Mouse (Mus musculus) spleen, adult 2 months (tissue): ENCODE results near the gene H2afj.
A peak's percentile ranks its signal among the peaks of the same experiment; 100 is the strongest.

Experiments
- CTCF ChIP-seq: fragments of 200-500 bp; IDR thresholded peaks from 2 replicates; pipeline ENCODE4 v1.5.1; 2011; ENCODE audit warnings: mild to moderate bottlenecking, inconsistent platforms; ENCODE audit not compliant: insufficient read depth, insufficient read length, insufficient replicate concordance; ENCODE audit errors: extremely low read depth
- POLR2A ChIP-seq: fragments of 200-500 bp; IDR thresholded peaks from 2 replicates; pipeline ENCODE4 v1.6.1; 2011; ENCODE audit warnings: low read depth, low read length, inconsistent platforms

DNA sequence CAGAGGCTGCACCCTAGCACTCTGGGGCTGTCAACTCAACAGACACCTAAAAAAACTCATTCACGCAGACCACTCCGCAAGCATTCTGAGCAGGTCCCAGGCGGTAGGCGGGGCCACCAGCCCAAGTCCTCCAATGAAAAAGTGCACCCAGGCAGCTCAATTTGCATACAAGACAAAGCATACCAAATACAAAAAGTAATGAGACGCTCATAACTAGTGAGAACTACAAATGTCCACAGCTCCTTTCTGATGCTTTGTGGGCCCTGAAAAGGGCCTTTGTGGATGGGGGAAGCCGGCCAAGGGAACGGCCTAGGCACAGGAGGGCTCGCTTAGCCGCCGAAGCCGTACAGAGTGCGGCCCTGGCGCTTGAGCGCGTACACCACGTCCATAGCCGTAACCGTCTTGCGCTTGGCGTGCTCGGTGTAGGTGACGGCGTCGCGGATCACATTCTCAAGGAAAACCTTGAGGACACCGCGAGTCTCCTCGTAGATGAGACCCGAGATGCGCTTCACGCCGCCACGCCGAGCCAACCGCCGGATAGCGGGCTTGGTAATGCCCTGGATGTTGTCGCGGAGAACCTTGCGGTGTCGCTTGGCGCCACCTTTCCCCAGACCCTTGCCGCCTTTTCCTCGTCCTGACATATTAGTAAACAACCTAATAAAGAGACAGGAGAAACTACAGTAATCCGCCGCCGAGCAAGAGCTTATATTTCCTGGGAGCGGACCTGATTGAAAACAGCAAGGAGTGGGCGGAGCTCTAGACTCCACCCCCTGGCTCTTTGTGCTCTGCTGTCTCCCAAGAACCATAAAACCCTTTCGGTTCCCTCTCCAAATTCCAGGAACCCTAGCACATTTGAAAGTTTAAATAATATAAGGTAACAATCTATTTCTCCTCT is 4.1 kb upstream of the H2afj start, which contains the start of gene Hist4h4:
- TF ChIP-seq CTCF (no peak), POLR2A (peak; percentile 95)
